Mouse (Mus musculus): ENCODE results near the gene Wdr20rt. TPM values are rescaled to one million over a fixed set of nuclear protein-coding genes. Genes with fewer than 3 reads are reported as not detected.
"Not testable (repeated sequence)": the region's sequence is repeated elsewhere in the genome, so short reads cannot be mapped to it uniquely, and the experiment has no call there.

The Wdr20rt gene
- total RNA-seq, 1 experiment = 2.4 TPM

DNA sequence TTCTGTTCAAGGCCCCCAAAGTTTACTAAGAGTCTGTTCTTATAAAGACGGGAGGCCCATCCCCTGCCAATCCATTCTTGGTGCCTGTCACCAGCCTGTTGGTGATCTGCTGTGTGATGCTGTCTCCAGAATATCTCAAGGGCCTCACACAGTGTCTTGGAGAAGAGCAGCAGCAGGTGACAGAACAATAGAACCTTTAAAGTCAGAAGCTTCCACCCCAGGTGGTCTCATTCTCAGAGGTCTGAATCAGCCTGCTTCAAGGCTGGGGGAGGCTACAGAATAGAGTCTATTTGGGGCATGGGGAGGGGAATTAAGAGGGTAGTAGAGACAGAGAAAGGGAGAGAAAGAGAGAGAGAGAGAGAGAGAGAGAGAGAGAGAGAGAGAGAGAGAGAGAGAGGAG lies 18.9 kb upstream of the Wdr20rt start:
- Histone ChIP-seq H3K27ac (ENCODE audit: insufficient read depth, low read depth, low read length, poor library complexity, severe bottlenecking) (no peak overlapping the region), H3K9me3 (ENCODE audit: control insufficient read depth, insufficient read depth, low read depth, low read length) (no peaks in the 10 kb centered on the region), H3K4me3 (ENCODE audit: insufficient read depth in 1 of 2, low read depth in 1 of 2, low read length in 2 of 2, poor library complexity in 1 of 2, severe bottlenecking in 1 of 2) (no peak overlapping the region), H3K4me1 (ENCODE audit: control insufficient read depth in 2 of 2, insufficient read depth in 2 of 2, low read length in 2 of 2, poor library complexity in 1 of 2) (peaks cover 6 to 8% of the 10 kb centered on the region in 2 experiments; a peak in 3 of 4 replicates), H3K9ac (ENCODE audit: insufficient read depth, low read depth, low read length, poor library complexity, severe bottlenecking) (no peak overlapping the region), H3K36me3 (ENCODE audit: control insufficient read depth, insufficient read depth, low read length, poor library complexity, severe bottlenecking) (no peaks in the 10 kb centered on the region)
- no peak for DNase-seq (ENCODE audit: low read depth, low spot score)
- TF ChIP-seq HCFC1 (IDR thresholded peaks at IDR 0.05; ENCODE audit: borderline replicate concordance, insufficient read depth, low read length) (no peak), ZC3H11A (IDR thresholded peaks at IDR 0.05; ENCODE audit: borderline replicate concordance, low read depth, low read length) (no peak), ZNF384 (IDR thresholded peaks at IDR 0.05; ENCODE audit: low read depth, low read length) (no peak)
- in situ Hi-C loops (cut with MboI; ENCODE audit: low sequenced_read_pairs in 2 of 2, unreplicated experiment in 2 of 2) = no loop called here

DNA sequence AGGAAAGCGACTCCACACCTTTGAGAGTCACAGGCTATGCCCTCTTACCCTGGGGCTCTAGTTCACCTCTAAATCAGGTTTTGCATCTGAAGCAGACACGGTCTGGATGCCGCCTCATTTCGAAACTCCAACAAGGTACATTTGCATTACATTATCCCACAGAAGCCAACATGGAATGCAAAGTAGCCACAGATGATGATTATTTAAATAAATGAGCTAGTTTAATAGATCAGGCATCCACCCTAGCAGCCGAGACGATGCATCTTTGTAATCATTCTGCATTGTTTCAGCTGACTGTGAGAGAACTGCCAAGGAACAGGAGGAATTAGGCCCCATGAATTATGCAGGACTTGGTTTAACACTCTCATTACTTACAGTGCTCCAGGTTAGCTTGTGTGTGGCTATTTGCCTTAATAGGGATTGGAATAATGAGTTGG lies 8.9 kb upstream of the Wdr20rt start:
- in situ Hi-C loops (cut with MboI; ENCODE audit: low sequenced_read_pairs in 2 of 2, unreplicated experiment in 2 of 2) = no loop called here
- no peak for TF ChIP-seq CHD2 (IDR thresholded peaks at IDR 0.05; ENCODE audit: low read depth, low read length)
- TF ChIP-seq ZNF384 (IDR thresholded peaks at IDR 0.05; ENCODE audit: low read depth, low read length) = no peak
- TF ChIP-seq HCFC1 (IDR thresholded peaks at IDR 0.05; ENCODE audit: borderline replicate concordance, insufficient read depth, low read length) = no peak
- TF ChIP-seq MAFK (IDR thresholded peaks at IDR 0.05; ENCODE audit: insufficient read depth, low read depth, low read length) = no peak
- TF ChIP-seq ZC3H11A (IDR thresholded peaks at IDR 0.05; ENCODE audit: borderline replicate concordance, low read depth, low read length) = no peak
- no peaks in the 10 kb centered on the region for H3K36me3 ChIP-seq (ENCODE audit: control insufficient read depth, insufficient read depth, low read length, poor library complexity, severe bottlenecking)
- no peak for DNase-seq (ENCODE audit: low read depth, low spot score)
- no peaks in the 10 kb centered on the region for H3K9me3 ChIP-seq (ENCODE audit: control insufficient read depth, insufficient read depth, low read depth, low read length)
- peaks cover 0 to 3% of the 10 kb centered on the region in 2 experiments; a peak in 1 of 4 replicates for H3K4me1 ChIP-seq (ENCODE audit: control insufficient read depth in 2 of 2, insufficient read depth in 2 of 2, low read length in 2 of 2, poor library complexity in 1 of 2)
- no peak overlapping the region for H3K27ac ChIP-seq (ENCODE audit: insufficient read depth, low read depth, low read length, poor library complexity, severe bottlenecking)
- no peak overlapping the region for H3K9ac ChIP-seq (ENCODE audit: insufficient read depth, low read depth, low read length, poor library complexity, severe bottlenecking)
- H3K4me3 ChIP-seq (ENCODE audit: insufficient read depth in 1 of 2, low read depth in 1 of 2, low read length in 2 of 2, poor library complexity in 1 of 2, severe bottlenecking in 1 of 2) = no peak overlapping the region

DNA sequence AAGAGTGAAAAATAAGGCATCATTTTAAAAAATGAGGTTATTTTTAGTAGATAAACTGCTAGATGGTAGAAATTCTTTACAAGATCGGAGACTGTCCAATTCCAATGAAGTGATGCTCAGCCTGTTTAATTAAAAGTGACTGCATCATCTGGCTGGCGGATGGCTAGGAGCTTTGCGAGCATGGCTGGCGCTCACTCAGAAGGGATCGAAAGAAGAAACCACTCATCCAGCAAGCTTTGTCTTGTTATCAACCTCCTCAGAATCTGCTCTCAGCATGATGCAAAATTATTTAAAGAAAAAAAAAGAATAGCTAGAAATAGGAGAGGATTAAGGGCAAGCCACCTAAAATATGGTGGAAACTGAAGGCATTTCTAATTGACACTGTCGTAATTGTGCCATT lies 3.3 kb downstream of the Wdr20rt start:
- in situ Hi-C loops (cut with MboI; ENCODE audit: low sequenced_read_pairs in 2 of 2, unreplicated experiment in 2 of 2) = no loop called here

GRCm38 (mm10) chr12:65229041-65229440 lies 3.7 kb downstream of the Wdr20rt start:
- H3K4me1 ChIP-seq (ENCODE audit: control insufficient read depth in 2 of 2, insufficient read depth in 2 of 2, low read length in 2 of 2, poor library complexity in 1 of 2) = no peaks in the 10 kb centered on the region
- no peaks in the 10 kb centered on the region for H3K36me3 ChIP-seq (ENCODE audit: control insufficient read depth, insufficient read depth, low read length, poor library complexity, severe bottlenecking)
- no peak for TF ChIP-seq ZNF384 (IDR thresholded peaks at IDR 0.05; ENCODE audit: low read depth, low read length)
- TF ChIP-seq ZC3H11A (IDR thresholded peaks at IDR 0.05; ENCODE audit: borderline replicate concordance, low read depth, low read length) = no peak
- TF ChIP-seq HCFC1 (IDR thresholded peaks at IDR 0.05; ENCODE audit: borderline replicate concordance, insufficient read depth, low read length) = no peak
- TF ChIP-seq CHD2 (IDR thresholded peaks at IDR 0.05; ENCODE audit: low read depth, low read length) = no peak
- no peak for TF ChIP-seq MAFK (IDR thresholded peaks at IDR 0.05; ENCODE audit: insufficient read depth, low read depth, low read length)
- no peaks in the 10 kb centered on the region for H3K9me3 ChIP-seq (ENCODE audit: control insufficient read depth, insufficient read depth, low read depth, low read length)
- no peak for DNase-seq (ENCODE audit: low read depth, low spot score)
- H3K4me3 ChIP-seq (ENCODE audit: insufficient read depth in 1 of 2, low read depth in 1 of 2, low read length in 2 of 2, poor library complexity in 1 of 2, severe bottlenecking in 1 of 2) = no peak overlapping the region
- in situ Hi-C loops (cut with MboI; ENCODE audit: low sequenced_read_pairs in 2 of 2, unreplicated experiment in 2 of 2) = no loop called here
- H3K9ac ChIP-seq (ENCODE audit: insufficient read depth, low read depth, low read length, poor library complexity, severe bottlenecking) = no peak overlapping the region
- no peak overlapping the region for H3K27ac ChIP-seq (ENCODE audit: insufficient read depth, low read depth, low read length, poor library complexity, severe bottlenecking)

More for the DNA sequence above, 3.3 kb downstream of the Wdr20rt start:
- no peak overlapping the region for H3K4me3 ChIP-seq (ENCODE audit: insufficient read depth in 1 of 2, low read depth in 1 of 2, low read length in 2 of 2, poor library complexity in 1 of 2, severe bottlenecking in 1 of 2)
- no peaks in the 10 kb centered on the region for H3K9me3 ChIP-seq (ENCODE audit: control insufficient read depth, insufficient read depth, low read depth, low read length)
- no peaks in the 10 kb centered on the region for H3K4me1 ChIP-seq (ENCODE audit: control insufficient read depth in 2 of 2, insufficient read depth in 2 of 2, low read length in 2 of 2, poor library complexity in 1 of 2)
- TF ChIP-seq ZNF384 (IDR thresholded peaks at IDR 0.05; ENCODE audit: low read depth, low read length) (no peak), HCFC1 (IDR thresholded peaks at IDR 0.05; ENCODE audit: borderline replicate concordance, insufficient read depth, low read length) (no peak), ZC3H11A (IDR thresholded peaks at IDR 0.05; ENCODE audit: borderline replicate concordance, low read depth, low read length) (no peak), CHD2 (IDR thresholded peaks at IDR 0.05; ENCODE audit: low read depth, low read length) (no peak), MAFK (IDR thresholded peaks at IDR 0.05; ENCODE audit: insufficient read depth, low read depth, low read length) (no peak)
- H3K27ac ChIP-seq (ENCODE audit: insufficient read depth, low read depth, low read length, poor library complexity, severe bottlenecking) = no peak overlapping the region
- DNase-seq (ENCODE audit: low read depth, low spot score) = no peak
- H3K36me3 ChIP-seq (ENCODE audit: control insufficient read depth, insufficient read depth, low read length, poor library complexity, severe bottlenecking) = no peaks in the 10 kb centered on the region
- no peak overlapping the region for H3K9ac ChIP-seq (ENCODE audit: insufficient read depth, low read depth, low read length, poor library complexity, severe bottlenecking)

- H3K36me3 ChIP-seq (ENCODE audit: control insufficient read depth, insufficient read depth, low read length, poor library complexity, severe bottlenecking); H3K9ac ChIP-seq (ENCODE audit: insufficient read depth, low read depth, low read length, poor library complexity, severe bottlenecking); H3K9me3 ChIP-seq (ENCODE audit: control insufficient read depth, insufficient read depth, low read depth, low read length); H3K4me1 ChIP-seq (ENCODE audit: control insufficient read depth in 2 of 2, insufficient read depth in 2 of 2, low read length in 2 of 2, poor library complexity in 1 of 2); H3K4me3 ChIP-seq (ENCODE audit: insufficient read depth in 1 of 2, low read depth in 1 of 2, low read length in 2 of 2, poor library complexity in 1 of 2, severe bottlenecking in 1 of 2); DNase-seq (ENCODE audit: low read depth, low spot score); in situ Hi-C loops (cut with MboI; ENCODE audit: low sequenced_read_pairs in 2 of 2, unreplicated experiment in 2 of 2): not testable (repeated sequence)
- 0 out of 2 replicates have a peak overlapping the region, but pooled peaks have one; percentile 40 for H3K27ac ChIP-seq (ENCODE audit: insufficient read depth, low read depth, low read length, poor library complexity, severe bottlenecking)
These were observed 7.5 kb downstream of the Wdr20rt start for GRCm38 (mm10) chr12:65232801-65233200.
